Mouse (Mus musculus) left cerebral cortex, postnatal 4 days (tissue): Measurements from ENCODE around the gene Polr1e. TPM values are rescaled to one million over a fixed set of nuclear protein-coding genes. Genes with fewer than 3 reads are reported as not detected.
"Not testable (repeated sequence)": the region's sequence is repeated elsewhere in the genome, so short reads cannot be mapped to it uniquely, and the experiment has no call there.

Experiments used
- DNase-seq: peaks from one replicate; pipeline ENCODE4 v3.0.0-alpha.2; 2022
- intact Hi-C: fragments of 180-260 bp; cut with DNase I; formaldehyde crosslinking; loops from one replicate; pipeline ENCODE4 v1.15.1; 2025
- total RNA-seq, 2 experiments: library from RNA; stranded (reverse); gene quantifications; 2 replicates each; pipeline ENCODE4 v1.2.3; 2021

Polr1e gene
- total RNA-seq, 2 experiments from 2014 or later: 21.0 to 22.6 TPM

DNA sequence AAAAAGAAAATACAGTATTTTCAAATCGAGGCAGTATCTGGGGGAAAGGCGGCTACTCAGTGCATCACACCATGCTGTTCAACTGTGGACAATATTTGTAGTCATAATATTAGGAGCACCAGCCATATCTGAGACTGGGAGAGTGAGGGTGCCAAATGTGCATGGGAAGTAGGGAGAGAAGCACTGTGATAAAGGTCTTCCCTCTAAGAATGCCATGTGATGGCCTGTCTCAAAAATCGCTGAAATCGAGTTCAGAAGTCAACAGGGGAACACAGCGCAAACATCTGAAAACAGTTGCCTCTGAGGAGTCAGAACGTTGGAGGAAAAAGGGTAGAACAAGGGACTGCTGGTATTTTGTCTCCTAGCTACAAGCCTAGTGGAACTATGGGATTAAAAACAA, 18.4 kb upstream of the Polr1e start:
- intact Hi-C loops: no loop called here
- DNase-seq: no peak

GRCm38 (mm10) chr4:45005452-45005851, 12.9 kb upstream of the Polr1e start:
- DNase-seq: no peak
- intact Hi-C loops: no loop called here

GRCm38 (mm10) chr4:45010806-45011415, 7.5 kb upstream of the Polr1e start:
- intact Hi-C loops: no loop called here
- DNase-seq: no peak

- intact Hi-C loops: no loop called here
- no peak for DNase-seq
Observed at GRCm38 (mm10) chr4:45011581-45012104, 6.7 kb upstream of the Polr1e start.

- intact Hi-C loops: no loop called here
- DNase-seq: peak; percentile 100
Observed at GRCm38 (mm10) chr4:45012105-45012975, 6.0 kb upstream of the Polr1e start, which contains the start of gene Zbtb5. Zbtb5 (minus strand) TSS chr4:45012412.

DNA sequence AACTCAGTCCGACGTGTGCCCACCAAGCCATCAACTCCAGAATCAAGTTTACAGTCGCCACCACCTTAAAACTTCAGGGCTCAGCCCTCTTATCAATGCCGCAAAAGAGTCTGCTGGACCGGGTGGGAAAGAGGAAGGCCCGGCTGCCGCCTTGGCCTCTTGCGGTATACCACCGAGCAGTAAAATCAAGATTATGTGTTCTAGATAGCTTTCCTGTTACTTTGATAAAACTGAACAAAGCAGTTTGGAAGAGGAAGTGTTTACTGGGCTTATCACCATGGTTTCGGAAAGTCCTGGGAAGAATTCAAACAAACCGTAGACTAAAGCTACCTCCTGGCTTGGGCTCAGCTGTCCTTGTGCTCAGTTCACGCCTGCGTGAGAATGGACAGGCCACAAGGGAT, 5.4 kb upstream of the Polr1e start:
- no peak for DNase-seq
- intact Hi-C loops: no loop called here

DNA sequence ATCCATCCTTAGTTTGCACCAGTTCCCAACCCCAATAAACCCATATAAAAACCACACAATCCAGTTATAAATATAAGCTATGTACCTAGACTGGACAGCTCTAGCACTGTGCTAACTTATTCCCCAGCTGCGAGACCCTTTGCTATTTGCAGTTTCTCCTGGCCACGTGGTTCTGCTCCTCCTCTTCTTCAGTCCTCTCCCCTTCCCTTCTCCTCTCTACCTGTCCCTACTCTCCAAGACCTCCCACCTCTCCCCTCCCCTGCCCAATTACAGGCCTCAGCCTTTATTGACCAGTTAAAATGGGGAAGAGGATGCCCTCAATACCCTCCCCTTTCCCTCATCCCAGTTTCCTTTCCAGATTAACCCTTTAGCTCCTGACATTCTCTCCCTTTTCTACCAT, 4.8 kb upstream of the Polr1e start:
- DNase-seq: no peak
- intact Hi-C loops: no loop called here

DNA sequence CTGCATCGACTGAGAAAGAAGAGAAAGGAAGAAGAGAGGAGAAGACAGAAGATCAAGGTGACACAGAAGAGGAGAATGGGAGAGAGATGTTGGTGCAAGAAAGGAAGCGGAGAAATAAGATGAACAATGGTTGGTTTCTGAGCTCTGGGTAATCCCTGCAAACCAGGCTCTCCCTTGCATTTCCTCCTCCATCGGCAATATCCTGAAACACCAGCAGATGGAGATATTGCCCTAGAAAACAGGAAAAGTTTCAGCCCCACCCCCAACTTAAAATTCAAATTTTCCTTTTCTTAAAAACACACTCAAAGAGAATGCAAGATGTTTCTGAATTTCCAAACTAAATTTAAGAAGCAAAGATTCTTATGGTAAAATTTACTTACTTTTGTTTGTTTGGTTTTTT, 2.8 kb upstream of the Polr1e start:
- intact Hi-C loops: loop anchor here (5.0 kb wide), 2 partner anchors 267 to 1117 kb away; no protein-coding TSS in a partner anchor
- peak; percentile 34 for DNase-seq

GRCm38 (mm10) chr4:45019009-45019408, 626 bp downstream of the Polr1e start:
- DNase-seq: no peak
- intact Hi-C loops: loop anchor here (5.0 kb wide), 2 partner anchors 263 to 1113 kb away; no protein-coding TSS in a partner anchor

GRCm38 (mm10) chr4:45026459-45026858, 8.1 kb downstream of the Polr1e start:
- intact Hi-C loops: no loop called here
- no peak for DNase-seq

- DNase-seq: no peak
- intact Hi-C loops: loop anchor here (10.0 kb wide), 1 partner anchor 272 kb away; no protein-coding TSS in a partner anchor
Observed at GRCm38 (mm10) chr4:45032586-45032985, 14.2 kb downstream of the Polr1e start.

DNA sequence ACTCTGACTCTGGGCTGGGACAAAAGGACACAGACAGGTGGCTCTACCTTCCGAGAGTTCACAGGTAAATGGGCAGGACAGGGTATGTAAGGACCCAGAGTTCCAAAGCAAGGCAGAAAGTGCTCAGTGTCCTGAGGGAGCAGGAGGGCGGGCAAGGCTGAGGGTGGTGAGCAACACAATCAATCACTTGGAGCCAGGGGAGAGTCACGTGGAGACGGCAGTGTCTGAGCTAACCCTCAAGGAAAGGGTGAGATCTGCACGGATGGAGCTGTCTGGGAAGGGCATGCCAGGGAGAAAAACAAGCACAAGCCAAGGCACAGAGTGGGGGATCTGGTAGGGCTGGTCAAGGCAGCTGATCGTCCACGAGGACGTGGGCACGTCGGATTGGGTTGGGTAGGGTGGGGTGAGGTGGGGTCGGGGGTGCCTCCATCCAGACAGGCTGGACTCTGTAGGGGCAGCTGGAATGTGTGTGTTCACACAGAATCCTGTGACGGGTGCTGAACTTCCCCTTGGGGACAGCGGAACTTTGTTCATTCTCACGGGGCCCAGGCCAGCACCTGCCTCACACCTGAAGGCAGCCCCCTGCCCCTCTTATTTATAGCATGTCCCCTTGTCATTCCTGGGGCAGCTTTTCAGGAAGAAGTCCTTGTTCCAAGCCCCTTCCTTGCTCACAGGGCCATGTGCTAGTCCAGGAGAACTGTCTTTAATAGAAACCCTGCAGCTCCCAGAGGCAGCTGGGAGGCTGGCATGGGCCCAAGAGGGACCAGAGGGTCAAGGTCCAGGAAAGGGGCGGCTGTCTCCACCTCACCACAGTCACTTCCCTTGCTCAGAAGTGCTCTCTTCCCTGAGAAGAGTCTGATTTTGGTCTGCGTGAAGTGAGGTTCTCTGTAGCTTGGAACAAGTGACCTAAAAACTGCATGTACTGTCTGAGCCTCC, 16.6 kb downstream of the Polr1e start:
- peak; percentile 37 for DNase-seq
- intact Hi-C loops: loop anchor here (10.0 kb wide), 1 partner anchor 270 kb away; no protein-coding TSS in a partner anchor

DNA sequence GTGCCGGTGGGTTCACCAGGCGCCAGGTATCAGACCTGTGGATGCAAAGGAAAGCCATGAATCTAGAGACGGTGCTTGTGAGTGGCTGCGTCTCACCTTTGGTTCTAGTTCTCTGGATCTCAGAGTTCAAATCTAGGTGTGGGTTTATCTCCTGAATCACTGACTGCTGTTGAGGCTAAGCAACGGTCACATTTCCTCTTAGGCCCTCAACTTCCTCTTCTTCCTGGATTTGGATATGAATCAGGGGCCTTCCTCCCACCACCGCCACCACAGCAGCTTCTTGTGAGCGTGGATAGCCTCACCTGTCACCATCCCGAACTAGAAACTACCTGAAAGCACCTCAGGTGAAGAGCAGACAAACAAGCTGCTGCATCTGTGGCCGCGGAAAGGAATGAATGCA, 17.7 kb downstream of the Polr1e start:
- intact Hi-C loops: loop anchor here (10.0 kb wide), 1 partner anchor 269 kb away; no protein-coding TSS in a partner anchor
- no peak for DNase-seq

DNA sequence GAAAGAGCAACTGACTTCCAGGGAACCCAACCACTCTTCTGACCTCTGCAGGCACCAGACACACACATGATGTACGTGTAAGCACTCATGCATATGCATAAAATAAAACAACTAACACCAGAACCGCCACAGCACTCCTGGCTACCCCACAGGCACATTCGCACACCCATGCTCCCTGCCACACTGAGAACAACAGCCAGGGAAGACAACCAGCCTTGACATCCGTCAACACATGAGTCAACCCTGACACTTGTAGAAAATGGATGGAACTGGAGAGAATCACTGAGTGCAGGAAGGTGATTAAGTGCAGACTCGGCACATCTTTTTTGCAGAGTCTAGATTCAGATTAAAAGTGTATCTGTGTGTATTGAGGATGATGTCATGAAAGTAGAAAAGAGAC, 18.2 kb downstream of the Polr1e start:
- intact Hi-C loops: loop anchor here (10.0 kb wide), 1 partner anchor 268 kb away; no protein-coding TSS in a partner anchor

GRCm38 (mm10) chr4:45037455-45038410, 19.4 kb downstream of the Polr1e start:
- intact Hi-C loops: loop anchor here (10.0 kb wide), 1 partner anchor 267 kb away; no protein-coding TSS in a partner anchor
- DNase-seq: no peak

More for the DNA sequence above, 18.2 kb downstream of the Polr1e start:
- no peak for DNase-seq

- peak; percentile 21 for DNase-seq
- intact Hi-C loops: loop anchor here (10.0 kb wide), 1 partner anchor 266 kb away; no protein-coding TSS in a partner anchor
Observed at GRCm38 (mm10) chr4:45038879-45039278, 20.5 kb downstream of the Polr1e start.

GRCm38 (mm10) chr4:45039546-45039945, 21.2 kb downstream of the Polr1e start:
- intact Hi-C loops: loop anchor here (10.0 kb wide), 1 partner anchor 265 kb away; no protein-coding TSS in a partner anchor
- not testable (repeated sequence) for DNase-seq

DNA sequence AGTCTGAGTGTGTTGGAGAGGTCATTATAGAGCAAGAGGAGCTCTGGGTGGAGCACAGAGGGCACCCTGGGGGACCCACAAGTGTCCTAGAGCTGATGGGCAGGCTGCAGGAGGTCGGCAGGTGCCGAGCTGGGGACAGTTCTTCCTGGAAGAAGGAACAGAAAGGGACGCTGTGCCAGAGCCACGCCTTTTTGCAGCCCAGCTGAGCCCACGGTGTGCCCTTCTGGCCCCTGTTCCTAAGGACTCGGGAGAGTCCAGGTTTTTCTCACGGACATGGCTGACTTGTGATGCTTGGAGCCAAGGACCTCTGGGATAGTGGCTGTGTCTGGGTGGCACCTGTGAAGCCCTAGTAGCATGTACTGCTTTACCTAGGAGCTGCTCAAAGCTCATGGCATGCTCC, 22.4 kb downstream of the Polr1e start:
- intact Hi-C loops: no loop called here

GRCm38 (mm10) chr4:45046679-45047078, 28.3 kb downstream of the Polr1e start:
- intact Hi-C loops: no loop called here

More for the DNA sequence above, 22.4 kb downstream of the Polr1e start:
- no peak for DNase-seq

More at GRCm38 (mm10) chr4:45046679-45047078, 28.3 kb downstream of the Polr1e start:
- no peak for DNase-seq
